Mouse (Mus musculus) hindbrain, embryonic 14.5 days (tissue): ENCODE data around the gene Socs7. TPM values are rescaled to one million over a fixed set of nuclear protein-coding genes. Genes with fewer than 3 reads are reported as not detected.

Experiments
- ATAC-seq: fragments of 200-750 bp; cut with Nextera tagmentation; 2 replicates; pipeline ENCODE4 v1.8.0; 2017; ENCODE audit warnings: moderate number of reproducible peaks, mild to moderate bottlenecking, moderate TSS enrichment, moderate library complexity; ENCODE audit not compliant: low FRiP score
- DNase-seq: peaks from one replicate; pipeline ENCODE4 v3.0.0-alpha.2; 2015; ENCODE audit warnings: low spot score
- H3K27ac ChIP-seq: fragments of 300-500 bp; sonication (generic); 2 replicates; pipeline ENCODE4 v1.5.1; 2014; ENCODE audit warnings: mild to moderate bottlenecking, moderate library complexity
- H3K27me3 ChIP-seq: fragments of 300-500 bp; sonication (generic); 2 replicates; pipeline ENCODE4 v1.6.1; 2014; ENCODE audit warnings: mild to moderate bottlenecking, low read length, mixed read lengths; ENCODE audit not compliant: control insufficient read depth, insufficient read depth
- H3K36me3 ChIP-seq: fragments of 300-500 bp; sonication (generic); replicated peaks from 2 replicates; pipeline ENCODE4 v1.6.1; 2014; ENCODE audit not compliant: control insufficient read depth, insufficient read depth
- H3K4me1 ChIP-seq: fragments of 300-500 bp; sonication (generic); replicated peaks from 2 replicates; pipeline ENCODE4 v1.6.1; 2014; ENCODE audit warnings: antibody characterized with exemption, low read length, mixed read lengths; ENCODE audit not compliant: control insufficient read depth, insufficient read depth
- H3K4me2 ChIP-seq: fragments of 300-500 bp; sonication (generic); replicated peaks from 2 replicates; pipeline ENCODE4 v1.6.1; 2014; ENCODE audit warnings: mild to moderate bottlenecking, moderate library complexity
- H3K4me3 ChIP-seq: fragments of 300-500 bp; sonication (generic); replicated peaks from 2 replicates; pipeline ENCODE4 v1.5.1; 2014; ENCODE audit warnings: mild to moderate bottlenecking, low read length
- H3K9ac ChIP-seq: fragments of 300-500 bp; sonication (generic); 2 replicates; pipeline ENCODE4 v1.6.1; 2014
- H3K9me3 ChIP-seq: fragments of 300-500 bp; sonication (generic); 2 replicates; pipeline ENCODE4 v1.6.1; 2016; ENCODE audit warnings: low read length; ENCODE audit not compliant: control insufficient read depth
- WGBS: fragments of 180-500 bp; shearing (Covaris S2); extraction: QIAGEN DNeasy Blood & Tissue Kit; methylation state at CpG from one replicate; pipeline ENCODE4 v1.1.7; 2014; 5-methylcytosine and 5-hydroxymethylcytosine counted together
- polyA plus RNA-seq: library from polyadenylated mRNA; unstranded; fragments of >200 nt; fragmentation: Nextera tagmentation; extraction: Ambion mirVana; gene quantifications from 2 replicates; pipeline ENCODE4 v1.2.1, GENCODE M21; 2014

Gene Socs7
- polyA plus RNA-seq, 1 experiment from 2014 or later, result 6.7 TPM

DNA sequence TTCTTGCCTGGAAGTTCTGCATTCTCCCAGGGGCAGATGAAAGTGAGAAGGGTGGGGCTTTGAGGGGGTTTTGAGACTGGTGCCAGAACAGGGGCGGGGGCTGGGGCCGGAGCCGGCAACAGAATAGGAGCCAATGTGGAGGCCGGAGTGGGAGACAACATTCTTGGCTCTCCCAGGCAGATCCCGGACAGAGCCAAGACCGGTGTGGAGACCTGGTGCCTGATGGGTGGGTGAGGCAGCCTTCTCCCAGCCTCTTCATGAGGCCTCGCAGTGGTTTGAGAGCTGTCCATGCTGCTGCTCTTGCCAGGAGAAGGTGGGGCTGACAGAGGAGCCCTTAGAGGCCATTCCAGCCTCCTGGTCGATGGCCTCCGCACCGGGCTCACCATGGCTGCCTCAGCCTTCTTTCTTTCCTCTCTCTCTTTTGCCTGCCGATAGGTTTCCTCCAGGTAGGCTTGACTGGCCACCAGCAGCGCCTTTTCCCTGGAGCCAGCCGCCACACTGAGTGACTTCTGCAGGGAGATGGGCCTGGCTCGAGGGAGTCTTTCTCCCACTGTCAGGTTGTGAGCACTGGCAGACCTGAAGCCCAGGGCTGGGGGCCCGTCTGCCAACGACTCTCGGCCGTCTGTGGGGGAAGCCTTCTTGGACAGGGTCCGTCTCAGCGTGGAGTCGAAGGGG lies 23.9 kb upstream of the Socs7 start:
- 0 out of 2 replicates have a peak overlapping the region, but pooled peaks have one; percentile 6 for H3K4me2 ChIP-seq
- no peaks in the 10 kb centered on the region for H3K27me3 ChIP-seq
- no peak overlapping the region; the same call in 1 of the 2 replicates for H3K27ac ChIP-seq
- no peak overlapping the region for H3K4me3 ChIP-seq
- H3K4me1 ChIP-seq, result 0 out of 2 replicates have a peak, but pooled peaks cover 4% of the 10 kb centered on the region
- DNase-seq (no peak), ATAC-seq (no peak)
- H3K36me3 ChIP-seq, result no peaks in the 10 kb centered on the region
- no peaks in the 10 kb centered on the region for H3K9me3 ChIP-seq
- H3K9ac ChIP-seq, result 0 out of 2 replicates have a peak overlapping the region, but pooled peaks have one; percentile 2
- 53% methylated on average over 21 of the region's 21 CpGs for WGBS

GRCm38 (mm10) chr11:97338977-97339315 lies 23.4 kb upstream of the Socs7 start:
- no peaks in the 10 kb centered on the region for H3K27me3 ChIP-seq
- H3K9me3 ChIP-seq, result no peaks in the 10 kb centered on the region
- H3K4me3 ChIP-seq, result no peak overlapping the region
- H3K36me3 ChIP-seq, result no peaks in the 10 kb centered on the region
- H3K4me2 ChIP-seq, result 0 out of 2 replicates have a peak overlapping the region, but pooled peaks have one; percentile 6
- WGBS, result 40% methylated on average over 17 of the region's 17 CpGs
- peak; percentile 66 for DNase-seq
- no peak for ATAC-seq
- H3K9ac ChIP-seq, result no peak overlapping the region
- H3K4me1 ChIP-seq, result 0 out of 2 replicates have a peak, but pooled peaks cover 4% of the 10 kb centered on the region
- no peak overlapping the region; the same call in 1 of the 2 replicates for H3K27ac ChIP-seq

GRCm38 (mm10) chr11:97343175-97343574 lies 19.2 kb upstream of the Socs7 start:
- H3K4me1 ChIP-seq, result 0 out of 2 replicates have a peak, but pooled peaks cover 4% of the 10 kb centered on the region
- H3K9me3 ChIP-seq, result no peaks in the 10 kb centered on the region
- DNase-seq (no peak), ATAC-seq (no peak)
- H3K4me3 ChIP-seq, result no peak overlapping the region
- H3K36me3 ChIP-seq, result no peaks in the 10 kb centered on the region
- H3K27me3 ChIP-seq, result no peaks in the 10 kb centered on the region
- H3K27ac ChIP-seq, result no peak overlapping the region
- 45% methylated on average over 8 of the region's 8 CpGs for WGBS
- H3K4me2 ChIP-seq, result no peak overlapping the region
- H3K9ac ChIP-seq, result no peak overlapping the region

GRCm38 (mm10) chr11:97343619-97344018 lies 18.7 kb upstream of the Socs7 start:
- Histone ChIP-seq H3K27ac (no peak overlapping the region), H3K36me3 (no peaks in the 10 kb centered on the region), H3K9ac (no peak overlapping the region), H3K27me3 (no peaks in the 10 kb centered on the region), H3K4me3 (no peak overlapping the region), H3K9me3 (no peaks in the 10 kb centered on the region), H3K4me1 (no peaks in the 10 kb centered on the region), H3K4me2 (no peak overlapping the region)
- DNase-seq, result no peak
- WGBS, result 35% methylated on average over 17 of the region's 17 CpGs
- ATAC-seq, result no peak

GRCm38 (mm10) chr11:97345446-97345845 lies 16.9 kb upstream of the Socs7 start:
- Histone ChIP-seq H3K9me3 (no peaks in the 10 kb centered on the region), H3K4me1 (peaks cover 10% of the 10 kb centered on the region; the same call in 1 of the 2 replicates), H3K4me3 (no peak overlapping the region), H3K4me2 (no peak overlapping the region), H3K36me3 (no peaks in the 10 kb centered on the region), H3K9ac (no peak overlapping the region), H3K27me3 (no peaks in the 10 kb centered on the region), H3K27ac (no peak overlapping the region)
- no peak for ATAC-seq
- DNase-seq, result no peak
- 87% methylated on average over 10 of the region's 10 CpGs for WGBS

GRCm38 (mm10) chr11:97346383-97346782 lies 16.0 kb upstream of the Socs7 start:
- Histone ChIP-seq H3K36me3 (no peaks in the 10 kb centered on the region), H3K4me3 (no peak overlapping the region), H3K9me3 (no peaks in the 10 kb centered on the region), H3K4me2 (no peak overlapping the region), H3K9ac (no peak overlapping the region), H3K27me3 (no peaks in the 10 kb centered on the region), H3K27ac (no peak overlapping the region), H3K4me1 (peaks cover 17% of the 10 kb centered on the region; the same call in 1 of the 2 replicates)
- ATAC-seq (no peak), DNase-seq (no peak)
- WGBS, result 71% methylated on average over 9 of the region's 9 CpGs

GRCm38 (mm10) chr11:97347291-97347690 lies 15.1 kb upstream of the Socs7 start:
- H3K27ac ChIP-seq, result no peak overlapping the region
- no peak overlapping the region for H3K4me3 ChIP-seq
- no peak overlapping the region for H3K4me2 ChIP-seq
- ATAC-seq (no peak), DNase-seq (no peak)
- no peaks in the 10 kb centered on the region for H3K9me3 ChIP-seq
- no peaks in the 10 kb centered on the region for H3K27me3 ChIP-seq
- H3K9ac ChIP-seq, result no peak overlapping the region
- 85% methylated on average over 9 of the region's 9 CpGs for WGBS
- peaks cover 26% of the 10 kb centered on the region; the same call in 1 of the 2 replicates for H3K4me1 ChIP-seq
- H3K36me3 ChIP-seq, result no peaks in the 10 kb centered on the region

DNA sequence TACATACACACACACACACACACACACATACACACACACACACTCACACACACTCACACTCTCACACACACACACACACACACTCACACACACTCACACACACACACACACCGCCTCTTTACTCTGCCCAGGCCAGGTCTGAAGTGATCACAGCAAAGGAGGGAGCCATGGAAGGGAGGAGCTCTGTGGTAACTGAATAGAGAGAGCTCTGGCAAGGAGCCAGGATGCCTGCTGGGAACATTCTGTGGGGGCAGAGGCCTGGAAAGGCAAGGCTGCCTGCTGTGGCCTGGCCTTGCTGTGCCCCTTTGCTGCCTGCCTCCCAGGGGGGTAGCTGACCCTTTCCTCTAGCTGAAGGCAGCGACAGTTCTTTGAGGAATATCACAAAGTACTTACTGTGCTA lies 12.3 kb upstream of the Socs7 start:
- Histone ChIP-seq H3K9ac (no peak overlapping the region), H3K9me3 (no peaks in the 10 kb centered on the region), H3K27me3 (no peaks in the 10 kb centered on the region), H3K4me2 (0 out of 2 replicates have a peak overlapping the region, but pooled peaks have one; percentile 15), H3K36me3 (no peaks in the 10 kb centered on the region), H3K27ac (peak overlapping the region; percentile 40; the same call in 1 of the 2 replicates), H3K4me1 (peaks cover 27% of the 10 kb centered on the region; the same call in 1 of the 2 replicates), H3K4me3 (no peak overlapping the region)
- ATAC-seq (peak; percentile 72; the same call in 1 of the 2 replicates), DNase-seq (peak; percentile 74)
- 0% methylated on average over 2 of the region's 2 CpGs for WGBS

DNA sequence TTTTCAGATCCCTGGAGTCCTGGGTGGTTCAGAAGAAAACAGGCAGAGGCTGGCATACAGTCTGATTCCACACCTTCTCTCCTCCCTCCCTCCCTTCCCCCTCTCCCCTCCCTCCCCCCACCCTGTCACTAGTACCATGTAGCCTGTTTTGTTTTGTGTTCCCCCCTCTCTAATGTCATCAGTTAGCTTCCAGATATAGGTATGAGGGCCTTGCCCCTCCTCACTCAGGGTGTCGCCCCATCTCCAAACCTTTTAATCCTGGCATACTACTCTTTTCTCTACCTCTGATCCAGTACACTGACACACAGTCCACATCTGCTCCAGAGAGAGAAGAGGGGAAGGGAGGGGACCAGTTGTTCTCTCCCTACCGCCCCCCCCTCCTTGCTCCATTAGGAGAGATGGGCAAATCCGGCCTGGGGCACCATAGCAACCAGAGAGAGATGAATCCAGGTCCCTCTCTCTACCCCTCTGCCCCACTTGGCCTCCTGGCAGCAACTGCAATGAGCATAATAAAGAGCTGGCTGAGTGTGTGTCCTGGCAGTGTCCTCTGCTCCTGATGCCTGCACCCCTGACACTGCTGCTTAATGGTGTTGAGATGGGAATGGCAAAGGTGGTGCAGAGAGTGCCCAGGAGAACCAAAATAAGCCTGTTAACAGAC lies 10.2 kb upstream of the Socs7 start, which contains the start of gene Gpr179:
Gpr179 (minus strand) TSS at position 51 of the 658 bp plus-strand sequence.
- Histone ChIP-seq H3K27me3 (no peaks in the 10 kb centered on the region), H3K36me3 (no peaks in the 10 kb centered on the region), H3K9me3 (no peaks in the 10 kb centered on the region), H3K4me1 (peaks cover 27% of the 10 kb centered on the region; the same call in 1 of the 2 replicates), H3K4me3 (no peak within 1 kb of the TSS), H3K4me2 (no peak within 1 kb of the TSS), H3K27ac (no peak within 1 kb of the TSS), H3K9ac (no peak within 1 kb of the TSS; the same call in 1 of the 2 replicates)
- 0 out of 2 replicates have a peak, but pooled peaks have one; percentile 14 for ATAC-seq
- no peak for DNase-seq
- WGBS, result 52% methylated on average over 3 of the region's 3 CpGs
